Mouse (Mus musculus) midbrain, embryonic 10.5 days (tissue): Measurements from ENCODE around the gene Mxd3. TPM values are rescaled to one million over a fixed set of nuclear protein-coding genes. Genes with fewer than 3 reads are reported as not detected.

Experiments used
- DNase-seq: peaks from one replicate; pipeline ENCODE4 v3.0.0-alpha.2; 2017; ENCODE audit warnings: low spot score
- H3K27ac ChIP-seq: fragments of 300-500 bp; sonication (generic); replicated peaks from 2 replicates; pipeline ENCODE4 v1.5.1; 2016; ENCODE audit warnings: mild to moderate bottlenecking
- H3K27me3 ChIP-seq: fragments of 300-500 bp; sonication (generic); 2 replicates; pipeline ENCODE4 v1.6.1; 2016; ENCODE audit warnings: low read depth, mild to moderate bottlenecking; ENCODE audit not compliant: poor library complexity, severe bottlenecking
- H3K36me3 ChIP-seq: fragments of 300-500 bp; sonication (generic); 2 replicates; pipeline ENCODE4 v1.6.1; 2016; ENCODE audit warnings: mild to moderate bottlenecking, moderate library complexity
- H3K4me1 ChIP-seq: fragments of 300-500 bp; sonication (generic); 2 replicates; pipeline ENCODE4 v1.6.1; 2016
- H3K4me3 ChIP-seq: fragments of 300-500 bp; sonication (generic); 2 replicates; pipeline ENCODE4 v1.5.1; 2016; ENCODE audit warnings: mild to moderate bottlenecking, moderate library complexity
- H3K9me3 ChIP-seq: fragments of 300-500 bp; sonication (generic); replicated peaks from 2 replicates; pipeline ENCODE4 v1.6.1; 2016; ENCODE audit warnings: mild to moderate bottlenecking
- WGBS: fragments of 180-500 bp; shearing (Covaris S2); methylation state at CpG from one replicate; pipeline ENCODE4 v1.1.7; 2016; 5-methylcytosine and 5-hydroxymethylcytosine counted together
- polyA plus RNA-seq: library from polyadenylated mRNA; unstranded; fragments of >200 nt; fragmentation: Nextera tagmentation; extraction: Ambion mirVana; gene quantifications from 2 replicates; pipeline ENCODE4 v1.2.1, GENCODE M21; 2016

Gene Mxd3
- polyA plus RNA-seq, 1 experiment from 2014 or later = 24.2 TPM

- peaks cover 100% of the 10 kb centered on the region for H3K36me3 ChIP-seq
- no peak overlapping the region for H3K27ac ChIP-seq
- no peak overlapping the region for H3K4me3 ChIP-seq
- WGBS = 90% methylated on average over 1 of the region's 1 CpGs
- H3K9me3 ChIP-seq = no peaks in the 10 kb centered on the region
- no peaks in the 10 kb centered on the region for H3K4me1 ChIP-seq
- no peak for DNase-seq
- H3K27me3 ChIP-seq = no peaks in the 10 kb centered on the region
Observed at GRCm38 (mm10) chr13:55296760-55297159, 32.9 kb downstream of the Mxd3 start.

GRCm38 (mm10) chr13:55288854-55289253 lies 40.8 kb downstream of the Mxd3 start:
- Histone ChIP-seq H3K27ac (no peak overlapping the region), H3K9me3 (no peaks in the 10 kb centered on the region), H3K4me3 (no peak overlapping the region), H3K27me3 (no peaks in the 10 kb centered on the region), H3K36me3 (peaks cover 94% of the 10 kb centered on the region), H3K4me1 (no peaks in the 10 kb centered on the region)
- no peak for DNase-seq
- 91% methylated on average over 3 of the region's 3 CpGs for WGBS

GRCm38 (mm10) chr13:55277646-55278045 lies 52.0 kb downstream of the Mxd3 start:
- H3K4me1 ChIP-seq = no peaks in the 10 kb centered on the region
- H3K9me3 ChIP-seq = no peaks in the 10 kb centered on the region
- no peak overlapping the region for H3K27ac ChIP-seq
- 95% methylated on average over 5 of the region's 5 CpGs for WGBS
- DNase-seq = no peak
- peaks cover 92% of the 10 kb centered on the region for H3K36me3 ChIP-seq
- H3K4me3 ChIP-seq = no peak overlapping the region
- H3K27me3 ChIP-seq = no peaks in the 10 kb centered on the region

- Histone ChIP-seq H3K27me3 (no peaks in the 10 kb centered on the region), H3K36me3 (peaks cover 92% of the 10 kb centered on the region), H3K4me3 (no peak overlapping the region), H3K27ac (no peak overlapping the region), H3K9me3 (no peaks in the 10 kb centered on the region), H3K4me1 (no peaks in the 10 kb centered on the region)
- 88% methylated on average over 5 of the region's 5 CpGs for WGBS
- no peak for DNase-seq
Observed at GRCm38 (mm10) chr13:55277203-55277602, 52.4 kb downstream of the Mxd3 start.

Other genes with a start within 250 kb of the Mxd3 start
- gene Uimc1, start 229.5 kb downstream of the Mxd3 start, polyA plus RNA-seq = 23.2 and 24.1 TPM in 2 replicates
- gene Zfp346, start 224.5 kb downstream of the Mxd3 start, polyA plus RNA-seq = 21.8 and 22.9 TPM in 2 replicates
- gene Gm17617, start 196.3 kb downstream of the Mxd3 start, polyA plus RNA-seq = not detected in 2 replicates
- 0.25 and 0.35 TPM in 2 replicates for gene Fgfr4, start 177.2 kb downstream of the Mxd3 start, polyA plus RNA-seq
- gene Nsd1, start 120.0 kb downstream of the Mxd3 start, polyA plus RNA-seq = 70.7 and 72.9 TPM in 2 replicates
- 494 and 539 TPM in 2 replicates for gene Prelid1, start 9.3 kb downstream of the Mxd3 start, polyA plus RNA-seq
- 72.7 and 82.3 TPM in 2 replicates for gene Rab24, start 7.9 kb downstream of the Mxd3 start, polyA plus RNA-seq
- 105 and 107 TPM in 2 replicates for gene Lman2, start 33.0 kb upstream of the Mxd3 start, polyA plus RNA-seq
- gene Rgs14, start 39.9 kb upstream of the Mxd3 start, polyA plus RNA-seq = 0.41 and 0.52 TPM in 2 replicates
- gene Slc34a1, start 68.4 kb upstream of the Mxd3 start, polyA plus RNA-seq = not detected in 2 replicates
- not detected in 2 replicates for gene Pfn3, start 85.4 kb upstream of the Mxd3 start, polyA plus RNA-seq
- gene F12, start 97.0 kb upstream of the Mxd3 start, polyA plus RNA-seq = 0.14 TPM in 1 of 2 replicates, not detected in the other
- gene Grk6, start 115.2 kb upstream of the Mxd3 start, polyA plus RNA-seq = 41.8 and 51.4 TPM in 2 replicates
- 0.69 and 0.87 TPM in 2 replicates for gene Prr7, start 134.4 kb upstream of the Mxd3 start, polyA plus RNA-seq
- 381 and 466 TPM in 2 replicates for gene Dbn1, start 158.3 kb upstream of the Mxd3 start, polyA plus RNA-seq
- gene Pdlim7, start 183.9 kb upstream of the Mxd3 start, polyA plus RNA-seq = 191 and 195 TPM in 2 replicates
- 3.1 and 3.6 TPM in 2 replicates for gene Dok3, start 199.5 kb upstream of the Mxd3 start, polyA plus RNA-seq
- gene Ddx41, start 206.8 kb upstream of the Mxd3 start, polyA plus RNA-seq = 86.3 and 92.0 TPM in 2 replicates
- 56.7 and 63.1 TPM in 2 replicates for gene Fam193b, start 241.3 kb upstream of the Mxd3 start, polyA plus RNA-seq
- gene Tmed9, start 243.9 kb upstream of the Mxd3 start, polyA plus RNA-seq = 114 and 126 TPM in 2 replicates